7 mouse cellular contexts compared by ENCODE assay signal in genomic region chr17:71662751-71663250, GRCm38 (mm10). TPM values are rescaled to one million over a fixed set of nuclear protein-coding genes. Genes with fewer than 3 reads are reported as not detected.
DNase-seq lines count a peak whose midpoint lies in the region; ATAC-seq and TF ChIP-seq lines count a peak whose summit lies in the region.

No protein-coding gene starts in this region.

- H3K27ac ChIP-seq in heart, adult 2 months, result peak overlapping the region; percentile 49
- H3K27ac ChIP-seq in kidney, adult 2 months (ENCODE audit: insufficient read depth, low read depth, low read length), result no peak overlapping the region
- no peak overlapping the region for H3K27ac ChIP-seq in limb, embryonic 11.5 days (replicated peaks; ENCODE audit: low read depth, low read length)
- no peak overlapping the region for H3K27ac ChIP-seq in midbrain, embryonic 13.5 days
- H3K27ac ChIP-seq in spleen, adult 2 months (ENCODE audit: insufficient read depth, low read length), result no peak overlapping the region

- no peaks in the 10 kb centered on the region for H3K79me2 ChIP-seq in heart, adult 2 months (replicated peaks; ENCODE audit: control insufficient read depth, insufficient read depth, low read length)

- 7% methylated on average over 21 of the region's 21 CpGs for WGBS in heart, adult 2 months
- WGBS in kidney, adult 2 months, result 9% methylated on average over 21 of the region's 21 CpGs
- 11% methylated on average over 21 of the region's 21 CpGs for WGBS in limb, embryonic 11.5 days
- WGBS in midbrain, embryonic 13.5 days, result 11% methylated on average over 21 of the region's 21 CpGs
- 9% methylated on average over 21 of the region's 21 CpGs for WGBS in spleen, adult 2 months

- peak; percentile 76 for TF ChIP-seq CTCF in heart, adult 2 months (IDR thresholded peaks at IDR 0.05)
- peak; percentile 86 for TF ChIP-seq CTCF in kidney, adult 2 months (conservative IDR thresholded peaks at IDR 0.05; ENCODE audit: insufficient read depth, insufficient read length, low read depth, low read length)
- TF ChIP-seq CTCF in spleen, adult 2 months (IDR thresholded peaks at IDR 0.05; ENCODE audit: extremely low read depth, insufficient read depth, insufficient read length, insufficient replicate concordance), result peak; percentile 82; the same call in 1 of the 2 replicates

- no peaks in the 10 kb centered on the region for H3K9me3 ChIP-seq in limb, embryonic 11.5 days (ENCODE audit: control insufficient read depth, low read length)
- no peaks in the 10 kb centered on the region for H3K9me3 ChIP-seq in midbrain, embryonic 13.5 days

- H3K4me1 ChIP-seq in heart, adult 2 months (ENCODE audit: control insufficient read depth, insufficient read depth, low read length), result no peaks in the 10 kb centered on the region
- no peaks in the 10 kb centered on the region for H3K4me1 ChIP-seq in kidney, adult 2 months (ENCODE audit: control insufficient read depth, insufficient read depth, low read length)
- H3K4me1 ChIP-seq in limb, embryonic 11.5 days (ENCODE audit: control insufficient read depth, insufficient read depth, low read length), result no peaks in the 10 kb centered on the region
- no peaks in the 10 kb centered on the region for H3K4me1 ChIP-seq in midbrain, embryonic 13.5 days (replicated peaks)
- no peaks in the 10 kb centered on the region for H3K4me1 ChIP-seq in spleen, adult 2 months (ENCODE audit: control insufficient read depth, insufficient read depth, insufficient read length)

- intact Hi-C loops in heart, adult 2 months (cut with DNase I), result loop anchor here (1.0 to 5.0 kb wide), 6 partner anchors 120 to 1120 kb away; no protein-coding TSS in a partner anchor

- ATAC-seq in limb, embryonic 11.5 days (ENCODE audit: insufficient number of reproducible peaks, low FRiP score, low TSS enrichment, low read depth), result peak; percentile 73
- peak; percentile 87 for ATAC-seq in midbrain, embryonic 13.5 days

- peak; percentile 81 for DNase-seq in adrenal gland, postnatal 10 days
- peak; percentile 78 for DNase-seq in embryo, embryonic 9.5 days (ENCODE audit: extremely low spot score)
- peak; percentile 72 to 76 for DNase-seq in heart, adult 2 months
- DNase-seq in kidney, adult 2 months, result peak; percentile 70
- peak; percentile 84 for DNase-seq in limb, embryonic 11.5 days (ENCODE audit: low spot score)
- peak; percentile 34 to 42 for DNase-seq in spleen, adult 2 months (ENCODE audit: low read depth in 1 of 2, low spot score in 2 of 2)

- TF ChIP-seq EP300 in heart, adult 2 months (IDR thresholded peaks at IDR 0.05; ENCODE audit: insufficient read depth, low read depth, low read length), result peak; percentile 94

- no peaks in the 10 kb centered on the region for H3K27me3 ChIP-seq in heart, adult 2 months (ENCODE audit: control insufficient read depth, insufficient read depth, low read length)
- no peaks in the 10 kb centered on the region for H3K27me3 ChIP-seq in kidney, adult 2 months (replicated peaks; ENCODE audit: control insufficient read depth, insufficient read depth, low read length)
- H3K27me3 ChIP-seq in limb, embryonic 11.5 days (ENCODE audit: control insufficient read depth, insufficient read depth, low read length), result no peaks in the 10 kb centered on the region
- H3K27me3 ChIP-seq in midbrain, embryonic 13.5 days, result 0 out of 2 replicates have a peak, but pooled peaks cover 3% of the 10 kb centered on the region
- H3K27me3 ChIP-seq in spleen, adult 2 months (ENCODE audit: control insufficient read depth, insufficient read depth, low read length), result no peaks in the 10 kb centered on the region

- H3K4me3 ChIP-seq in heart, adult 2 months, result peak overlapping the region; percentile 24
- H3K4me3 ChIP-seq in kidney, adult 2 months (ENCODE audit: insufficient read depth, low read depth, low read length), result peak overlapping the region; percentile 45
- H3K4me3 ChIP-seq in limb, embryonic 11.5 days (ENCODE audit: low read depth, low read length), result peak overlapping the region; percentile 20
- peak overlapping the region; percentile 38 for H3K4me3 ChIP-seq in midbrain, embryonic 13.5 days (replicated peaks)
- peak overlapping the region; percentile 47 for H3K4me3 ChIP-seq in spleen, adult 2 months (ENCODE audit: extremely low read depth, insufficient read depth, insufficient read length)

- H3K4me2 ChIP-seq in limb, embryonic 11.5 days (ENCODE audit: low read depth, severe bottlenecking), result peak overlapping the region; percentile 55
- H3K4me2 ChIP-seq in midbrain, embryonic 13.5 days (replicated peaks), result peak overlapping the region; percentile 61

- peak overlapping the region; percentile 54 for H3K9ac ChIP-seq in heart, adult 2 months (ENCODE audit: low read depth, low read length)
- H3K9ac ChIP-seq in limb, embryonic 11.5 days (ENCODE audit: low read length), result no peak overlapping the region
- 0 out of 2 replicates have a peak overlapping the region, but pooled peaks have one; percentile 33 for H3K9ac ChIP-seq in midbrain, embryonic 13.5 days (replicated peaks)

- H3K36me3 ChIP-seq in heart, adult 2 months (ENCODE audit: control insufficient read depth, insufficient read depth, low read length), result no peaks in the 10 kb centered on the region
- H3K36me3 ChIP-seq in kidney, adult 2 months (ENCODE audit: control insufficient read depth, insufficient read depth, low read length), result peaks cover 1% of the 10 kb centered on the region; the same call in 1 of the 2 replicates
- H3K36me3 ChIP-seq in limb, embryonic 11.5 days (ENCODE audit: control insufficient read depth, insufficient read depth, low read length), result no peaks in the 10 kb centered on the region
- H3K36me3 ChIP-seq in midbrain, embryonic 13.5 days, result peaks cover 10% of the 10 kb centered on the region
- peaks cover 4% of the 10 kb centered on the region; the same call in 1 of the 2 replicates for H3K36me3 ChIP-seq in spleen, adult 2 months (ENCODE audit: control insufficient read depth, insufficient read depth, low read length)

- 0 out of 2 replicates have a peak, but pooled peaks have one; percentile 13 for TF ChIP-seq POLR2A in heart, adult 2 months (IDR thresholded peaks at IDR 0.05; ENCODE audit: insufficient read depth, low read depth, low read length)
- no peak for TF ChIP-seq POLR2A in kidney, adult 2 months (IDR thresholded peaks at IDR 0.05; ENCODE audit: low read depth, low read length)
- TF ChIP-seq POLR2A in spleen, adult 2 months (IDR thresholded peaks at IDR 0.05; ENCODE audit: low read depth, low read length), result no peak

RNA-seq across cellular contexts. Expression of gene Togaram2, which starts 10.3 kb away (rescaled TPM):
- total RNA-seq in adrenal gland, postnatal 10 days (2021), result under 1 TPM; 0.27 to 0.33 TPM
- total RNA-seq in heart, adult 2 months (2021), result 1 to 10 TPM; 5.4 to 5.5 TPM
- polyA plus RNA-seq in heart, adult 2 months (2012; rRNA removed), result 5.3 and 5.9 TPM in 2 replicates
- polyA plus RNA-seq in kidney, adult 2 months (2012; rRNA removed), result 0.04 and 0.06 TPM in 2 replicates
- polyA plus RNA-seq in limb, embryonic 11.5 days (2014; fragmentation: Nextera tagmentation; extraction: Ambion mirVana), result not detected in 2 replicates
- 0.27 and 0.49 TPM in 2 replicates for polyA plus RNA-seq in midbrain, embryonic 13.5 days (2015; fragmentation: Nextera tagmentation; extraction: Ambion mirVana)
- polyA plus RNA-seq in spleen, adult 2 months (2012; rRNA removed), result 0.04 and 0.09 TPM in 2 replicates

RNA-seq across cellular contexts. Expression of gene Wdr43, which starts 47.1 kb away (rescaled TPM):
- total RNA-seq in adrenal gland, postnatal 10 days (2021), result 10 to 100 TPM; 46.3 to 53.4 TPM
- total RNA-seq in heart, adult 2 months (2021), result 10 to 100 TPM; 19.1 to 21.9 TPM
- polyA plus RNA-seq in heart, adult 2 months (2012; rRNA removed), result 8.4 and 11.1 TPM in 2 replicates
- polyA plus RNA-seq in kidney, adult 2 months (2012; rRNA removed), result 5.0 and 6.5 TPM in 2 replicates
- polyA plus RNA-seq in limb, embryonic 11.5 days (2014; fragmentation: Nextera tagmentation; extraction: Ambion mirVana), result 104 and 106 TPM in 2 replicates
- 49.5 and 57.0 TPM in 2 replicates for polyA plus RNA-seq in midbrain, embryonic 13.5 days (2015; fragmentation: Nextera tagmentation; extraction: Ambion mirVana)
- 7.5 and 11.4 TPM in 2 replicates for polyA plus RNA-seq in spleen, adult 2 months (2012; rRNA removed)
